ENCODE assay signal across 18 mouse cellular contexts in the genomic region with DNA sequence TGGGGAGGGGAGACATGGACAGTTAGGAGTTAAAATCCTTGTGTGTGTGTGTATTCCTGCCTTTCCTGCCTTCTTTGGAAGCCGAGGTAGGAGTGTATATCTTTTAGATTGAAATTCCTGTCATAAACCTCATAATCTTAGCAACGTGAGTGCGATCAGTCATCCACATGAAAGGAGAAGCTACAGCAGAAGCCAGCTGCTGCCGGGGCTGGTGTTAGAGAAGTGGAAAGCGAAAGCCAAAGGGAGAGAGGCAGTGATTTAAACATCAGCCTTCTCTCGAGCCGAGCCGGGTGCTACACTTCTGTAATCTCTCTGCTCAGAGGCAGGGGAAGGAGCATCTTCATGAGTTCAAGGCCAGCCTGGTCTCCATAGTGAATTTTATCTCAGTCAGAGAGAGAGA. TPM values are rescaled to one million over a fixed set of nuclear protein-coding genes. Genes with fewer than 3 reads are reported as not detected.
DNase-seq lines count a peak whose midpoint lies in the region; ATAC-seq lines count a peak whose summit lies in the region.
"Had no signal": no experiment of that assay in that cellular context is flagged by ENCODE, and none has a peak within 500 bp of the region (broad histone marks: within the 10 kb centered on the region; RNA-seq: fewer than 3 reads in every experiment).

No protein-coding gene starts in this region.

- H3K4me3 ChIP-seq in midbrain, embryonic 14.5 days (replicated peaks; ENCODE audit: low read depth, low read length): no peak overlapping the region
- H3K4me3 ChIP-seq in midbrain, embryonic 13.5 days (replicated peaks): no peak overlapping the region
- no peak overlapping the region for H3K4me3 ChIP-seq in stomach, embryonic 16.5 days (replicated peaks; ENCODE audit: low read length)
- H3K4me3 ChIP-seq: left cerebral cortex, adult 2 months; limb, embryonic 15.5 days had no signal

- H3K4me2 ChIP-seq in midbrain, embryonic 14.5 days (ENCODE audit: low read length): no peak overlapping the region
- no peak overlapping the region for H3K4me2 ChIP-seq in midbrain, embryonic 13.5 days (replicated peaks)
- H3K4me2 ChIP-seq in stomach, embryonic 16.5 days (ENCODE audit: low read depth, low read length): peak overlapping the region; percentile 24; the same call in 1 of the 2 replicates
- H3K4me2 ChIP-seq: heart, embryonic 11.5 days; limb, embryonic 15.5 days had no signal

- peak; percentile 62; the same call in 1 of the 2 replicates for ATAC-seq in frontal cortex, adult (ENCODE audit: low TSS enrichment)
- ATAC-seq in midbrain, embryonic 14.5 days (ENCODE audit: low FRiP score, low TSS enrichment): no peak
- no peak for ATAC-seq in midbrain, embryonic 13.5 days
- ATAC-seq in stomach, embryonic 16.5 days (ENCODE audit: insufficient read depth, low FRiP score): peak; percentile 46; the same call in 1 of the 2 replicates

- 0 out of 2 replicates have a peak, but pooled peaks cover 4% of the 10 kb centered on the region for H3K9me3 ChIP-seq in midbrain, embryonic 14.5 days (ENCODE audit: control insufficient read depth, low read length)
- no peaks in the 10 kb centered on the region for H3K9me3 ChIP-seq in midbrain, embryonic 13.5 days
- no peaks in the 10 kb centered on the region for H3K9me3 ChIP-seq in stomach, embryonic 16.5 days (replicated peaks; ENCODE audit: control insufficient read depth, low read length)
- H3K9me3 ChIP-seq: limb, embryonic 15.5 days had no signal

- no peak overlapping the region for H3K27ac ChIP-seq in midbrain, embryonic 14.5 days (replicated peaks; ENCODE audit: low read depth, low read length)
- no peak overlapping the region for H3K27ac ChIP-seq in midbrain, embryonic 13.5 days
- H3K27ac ChIP-seq in stomach, embryonic 16.5 days (ENCODE audit: low read length): peak overlapping the region; percentile 68
- H3K27ac ChIP-seq: left cerebral cortex, adult 2 months; limb, embryonic 15.5 days; macrophage had no signal

- H3K9ac ChIP-seq in midbrain, embryonic 14.5 days (replicated peaks; ENCODE audit: low read length): no peak overlapping the region
- H3K9ac ChIP-seq in midbrain, embryonic 13.5 days (replicated peaks): no peak overlapping the region
- H3K9ac ChIP-seq in stomach, embryonic 16.5 days (ENCODE audit: low read length): no peak overlapping the region
- H3K9ac ChIP-seq: limb, embryonic 15.5 days had no signal

- no peaks in the 10 kb centered on the region for H3K27me3 ChIP-seq in midbrain, embryonic 14.5 days (ENCODE audit: control insufficient read depth, insufficient read depth, low read length)
- H3K27me3 ChIP-seq in midbrain, embryonic 13.5 days: no peaks in the 10 kb centered on the region
- H3K27me3 ChIP-seq in stomach, embryonic 16.5 days (ENCODE audit: control insufficient read depth, insufficient read depth, low read length): no peaks in the 10 kb centered on the region
- H3K27me3 ChIP-seq: limb, embryonic 15.5 days had no signal

- no peak for DNase-seq in frontal cortex, postnatal 36 days (ENCODE audit: low spot score in 2 of 2)
- peak; percentile 11 for DNase-seq in midbrain, embryonic 14.5 days
- peak; percentile 10 for DNase-seq in kidney, postnatal 14 days
- DNase-seq in heart, adult 8-10 months (ENCODE audit: low spot score): no peak
- no peak for DNase-seq in urinary bladder, postnatal 25 days (ENCODE audit: low spot score)
- DNase-seq: B cell, adult 2 months; cerebellum, adult 8-10 months; thymus, adult 2 months had no signal

- WGBS in midbrain, embryonic 14.5 days: 73% methylated on average over 8 of the region's 8 CpGs
- WGBS in midbrain, embryonic 13.5 days: 82% methylated on average over 8 of the region's 8 CpGs
- 20% methylated on average over 8 of the region's 8 CpGs for WGBS in stomach, embryonic 16.5 days

- no peaks in the 10 kb centered on the region for H3K36me3 ChIP-seq in midbrain, embryonic 14.5 days (ENCODE audit: control insufficient read depth, insufficient read depth, low read length)
- H3K36me3 ChIP-seq in midbrain, embryonic 13.5 days: no peaks in the 10 kb centered on the region
- no peaks in the 10 kb centered on the region for H3K36me3 ChIP-seq in stomach, embryonic 16.5 days (ENCODE audit: control insufficient read depth, insufficient read depth, low read length)
- H3K36me3 ChIP-seq: limb, embryonic 15.5 days had no signal

- H3K4me1 ChIP-seq in midbrain, embryonic 14.5 days (ENCODE audit: control insufficient read depth, insufficient read depth, low read length): no peaks in the 10 kb centered on the region
- no peaks in the 10 kb centered on the region for H3K4me1 ChIP-seq in midbrain, embryonic 13.5 days (replicated peaks)
- peaks cover 12% of the 10 kb centered on the region; the same call in 1 of the 2 replicates for H3K4me1 ChIP-seq in stomach, embryonic 16.5 days (ENCODE audit: control insufficient read depth, insufficient read depth, low read length)
- H3K4me1 ChIP-seq: limb, embryonic 15.5 days had no signal

RNA-seq across cellular contexts. Expression of a gene that starts 48.3 kb away (rescaled TPM):
- polyA plus RNA-seq in midbrain, embryonic 14.5 days (2014; fragmentation: Nextera tagmentation; extraction: Ambion mirVana): 0.86 and 4.2 TPM in 2 replicates
- 1.3 and 2.4 TPM in 2 replicates for polyA plus RNA-seq in midbrain, embryonic 13.5 days (2015; fragmentation: Nextera tagmentation; extraction: Ambion mirVana)
- 1.0 and 1.4 TPM in 2 replicates for polyA plus RNA-seq in stomach, embryonic 16.5 days (2015; fragmentation: Nextera tagmentation; extraction: Ambion mirVana)
- 10 to 100 TPM; 23.9 to 27.7 (median 24.9) TPM for total RNA-seq in heart, adult 8-10 months (2022)
- total RNA-seq: hematopoietic stem cell, adult 5-6 weeks; MEL; monocyte, adult 5-6 weeks had no signal
- polyA plus RNA-seq: macrophage had no signal

Comparison
In these comparisons a context has a peak if more than half of its experiments do, and no peak if none do; other contexts are left out.
1. ATAC-seq: peak in frontal cortex, adult (single experiment) and stomach, embryonic 16.5 days (single experiment); none in midbrain, embryonic 14.5 days (single experiment) and midbrain, embryonic 13.5 days (single experiment).
2. DNase-seq: peak in midbrain, embryonic 14.5 days (single experiment) and kidney, postnatal 14 days (single experiment); none in frontal cortex, postnatal 36 days (0 of 2), heart, adult 8-10 months (single experiment) and urinary bladder, postnatal 25 days (single experiment).